Mouse (Mus musculus): Measurements from ENCODE around the gene Syn3. TPM values are rescaled to one million over a fixed set of nuclear protein-coding genes. Genes with fewer than 3 reads are reported as not detected.
"Not testable (repeated sequence)": the region's sequence is repeated elsewhere in the genome, so short reads cannot be mapped to it uniquely, and the experiment has no call there.

Syn3 gene
- polyA plus RNA-seq, 1 experiment = 9.5 TPM

- H3K4me3 ChIP-seq (replicated peaks; ENCODE audit: insufficient read depth, low read depth, low read length) = no peak overlapping the region
- no peaks in the 10 kb centered on the region for H3K27me3 ChIP-seq (ENCODE audit: control insufficient read depth, insufficient read depth, low read length)
- TF ChIP-seq CTCF (IDR thresholded peaks at IDR 0.05; ENCODE audit: borderline replicate concordance, insufficient read depth, low read depth, low read length) = no peak
- no peak for TF ChIP-seq POLR2A (IDR thresholded peaks at IDR 0.05; ENCODE audit: borderline replicate concordance, insufficient read depth, low read length)
- no peaks in the 10 kb centered on the region for H3K4me1 ChIP-seq (ENCODE audit: control insufficient read depth, insufficient read depth, low read length)
- H3K27ac ChIP-seq (ENCODE audit: insufficient read depth, low read length) = no peak overlapping the region
- 73% methylated on average over 11 of the region's 11 CpGs for WGBS
- no peak for DNase-seq
Measured at GRCm38 (mm10) chr10:86126478-86126877, 372.2 kb downstream of the Syn3 start.

- Histone ChIP-seq H3K27ac (ENCODE audit: insufficient read depth, low read length) (no peak overlapping the region), H3K4me1 (ENCODE audit: control insufficient read depth, insufficient read depth, low read length) (no peaks in the 10 kb centered on the region), H3K27me3 (ENCODE audit: control insufficient read depth, insufficient read depth, low read length) (no peaks in the 10 kb centered on the region), H3K4me3 (replicated peaks; ENCODE audit: insufficient read depth, low read depth, low read length) (no peak overlapping the region)
- WGBS = 87% methylated on average over 2 of the region's 2 CpGs
- DNase-seq = no peak
- no peak for TF ChIP-seq POLR2A (IDR thresholded peaks at IDR 0.05; ENCODE audit: borderline replicate concordance, insufficient read depth, low read length)
- no peak for TF ChIP-seq CTCF (IDR thresholded peaks at IDR 0.05; ENCODE audit: borderline replicate concordance, insufficient read depth, low read depth, low read length)
Measured at GRCm38 (mm10) chr10:86125421-86125820, 373.3 kb downstream of the Syn3 start.

GRCm38 (mm10) chr10:86124115-86124514, 374.6 kb downstream of the Syn3 start:
- TF ChIP-seq POLR2A (IDR thresholded peaks at IDR 0.05; ENCODE audit: borderline replicate concordance, insufficient read depth, low read length) (no peak), CTCF (IDR thresholded peaks at IDR 0.05; ENCODE audit: borderline replicate concordance, insufficient read depth, low read depth, low read length) (no peak)
- 61% methylated on average over 4 of the region's 4 CpGs for WGBS

GRCm38 (mm10) chr10:86123224-86123623, 375.5 kb downstream of the Syn3 start:
- TF ChIP-seq POLR2A (IDR thresholded peaks at IDR 0.05; ENCODE audit: borderline replicate concordance, insufficient read depth, low read length) (no peak), CTCF (IDR thresholded peaks at IDR 0.05; ENCODE audit: borderline replicate concordance, insufficient read depth, low read depth, low read length) (no peak)
- DNase-seq = no peak
- Histone ChIP-seq H3K4me3 (replicated peaks; ENCODE audit: insufficient read depth, low read depth, low read length) (no peak overlapping the region), H3K27me3 (ENCODE audit: control insufficient read depth, insufficient read depth, low read length) (no peaks in the 10 kb centered on the region), H3K27ac (ENCODE audit: insufficient read depth, low read length) (no peak overlapping the region), H3K4me1 (ENCODE audit: control insufficient read depth, insufficient read depth, low read length) (no peaks in the 10 kb centered on the region)
- 65% methylated on average over 2 of the region's 2 CpGs for WGBS

More at GRCm38 (mm10) chr10:86124115-86124514, 374.6 kb downstream of the Syn3 start:
- no peak for DNase-seq
- Histone ChIP-seq H3K4me3 (replicated peaks; ENCODE audit: insufficient read depth, low read depth, low read length) (no peak overlapping the region), H3K27me3 (ENCODE audit: control insufficient read depth, insufficient read depth, low read length) (no peaks in the 10 kb centered on the region), H3K27ac (ENCODE audit: insufficient read depth, low read length) (no peak overlapping the region), H3K4me1 (ENCODE audit: control insufficient read depth, insufficient read depth, low read length) (no peaks in the 10 kb centered on the region)

- 92% methylated on average over 10 of the region's 10 CpGs for WGBS
- not testable (repeated sequence) for H3K4me1 ChIP-seq (ENCODE audit: control insufficient read depth, insufficient read depth, low read length); H3K27me3 ChIP-seq (ENCODE audit: control insufficient read depth, insufficient read depth, low read length); DNase-seq; H3K27ac ChIP-seq (ENCODE audit: insufficient read depth, low read length); H3K4me3 ChIP-seq (replicated peaks; ENCODE audit: insufficient read depth, low read depth, low read length)
Measured at GRCm38 (mm10) chr10:86122456-86122855, 376.2 kb downstream of the Syn3 start.

- DNase-seq = no peak
- Histone ChIP-seq H3K27me3 (ENCODE audit: control insufficient read depth, insufficient read depth, low read length) (no peaks in the 10 kb centered on the region), H3K4me3 (replicated peaks; ENCODE audit: insufficient read depth, low read depth, low read length) (no peak overlapping the region), H3K4me1 (ENCODE audit: control insufficient read depth, insufficient read depth, low read length) (no peaks in the 10 kb centered on the region), H3K27ac (ENCODE audit: insufficient read depth, low read length) (no peak overlapping the region)
- TF ChIP-seq CTCF (IDR thresholded peaks at IDR 0.05; ENCODE audit: borderline replicate concordance, insufficient read depth, low read depth, low read length) (no peak), POLR2A (IDR thresholded peaks at IDR 0.05; ENCODE audit: borderline replicate concordance, insufficient read depth, low read length) (no peak)
- WGBS = 85% methylated on average over 2 of the region's 2 CpGs
Measured at GRCm38 (mm10) chr10:86116268-86116667, 382.4 kb downstream of the Syn3 start.

- WGBS = 37% methylated on average over 5 of the region's 5 CpGs
- no peak for DNase-seq
- Histone ChIP-seq H3K27ac (ENCODE audit: insufficient read depth, low read length) (no peak overlapping the region), H3K4me3 (replicated peaks; ENCODE audit: insufficient read depth, low read depth, low read length) (no peak overlapping the region), H3K27me3 (ENCODE audit: control insufficient read depth, insufficient read depth, low read length) (no peaks in the 10 kb centered on the region), H3K4me1 (ENCODE audit: control insufficient read depth, insufficient read depth, low read length) (no peaks in the 10 kb centered on the region)
- TF ChIP-seq POLR2A (IDR thresholded peaks at IDR 0.05; ENCODE audit: borderline replicate concordance, insufficient read depth, low read length) (no peak), CTCF (IDR thresholded peaks at IDR 0.05; ENCODE audit: borderline replicate concordance, insufficient read depth, low read depth, low read length) (no peak)
Measured at GRCm38 (mm10) chr10:86114431-86114848, 384.3 kb downstream of the Syn3 start.

GRCm38 (mm10) chr10:86108797-86109196, 389.9 kb downstream of the Syn3 start:
- no peak for DNase-seq
- 94% methylated on average over 4 of the region's 4 CpGs for WGBS
- Histone ChIP-seq H3K4me3 (replicated peaks; ENCODE audit: insufficient read depth, low read depth, low read length) (no peak overlapping the region), H3K27ac (ENCODE audit: insufficient read depth, low read length) (no peak overlapping the region), H3K27me3 (ENCODE audit: control insufficient read depth, insufficient read depth, low read length) (no peaks in the 10 kb centered on the region), H3K4me1 (ENCODE audit: control insufficient read depth, insufficient read depth, low read length) (no peaks in the 10 kb centered on the region)
- TF ChIP-seq CTCF (IDR thresholded peaks at IDR 0.05; ENCODE audit: borderline replicate concordance, insufficient read depth, low read depth, low read length) (no peak), POLR2A (IDR thresholded peaks at IDR 0.05; ENCODE audit: borderline replicate concordance, insufficient read depth, low read length) (no peak)
